Mouse (Mus musculus) spleen, adult 2 months (tissue): ENCODE measurements around the gene G3bp1. TPM values are rescaled to one million over a fixed set of nuclear protein-coding genes. Genes with fewer than 3 reads are reported as not detected.

ENCODE experiments used
- DNase-seq, 2 experiments: peaks; one replicate each; pipeline versions ENCODE4 v3.0.0 to v3.0.0-alpha.2; 2012 to 2021; ENCODE audit warnings: low spot score in 2 of 2, low read depth in 1 of 2
- H3K27ac ChIP-seq: fragments of 200-500 bp; 2 replicates; pipeline ENCODE4 v1.5.1; 2012; ENCODE audit warnings: low read length, inconsistent platforms; ENCODE audit not compliant: insufficient read depth
- H3K27me3 ChIP-seq: fragments of 200-500 bp; 2 replicates; pipeline ENCODE4 v1.6.1; 2012; ENCODE audit warnings: mild to moderate bottlenecking, moderate library complexity, low read length, inconsistent platforms; ENCODE audit not compliant: control insufficient read depth, insufficient read depth
- H3K36me3 ChIP-seq: fragments of 200-500 bp; 2 replicates; pipeline ENCODE4 v1.6.1; 2012; ENCODE audit warnings: mild to moderate bottlenecking, low read length, inconsistent platforms; ENCODE audit not compliant: control insufficient read depth, insufficient read depth
- H3K4me1 ChIP-seq: fragments of 200-500 bp; 2 replicates; pipeline ENCODE4 v1.6.1; 2011; ENCODE audit warnings: inconsistent platforms; ENCODE audit not compliant: control insufficient read depth, insufficient read depth, insufficient read length
- H3K4me3 ChIP-seq: fragments of 200-500 bp; 2 replicates; pipeline ENCODE4 v1.5.1; 2011; ENCODE audit warnings: mild to moderate bottlenecking, inconsistent platforms; ENCODE audit not compliant: insufficient read depth, insufficient read length; ENCODE audit errors: extremely low read depth
- CTCF ChIP-seq: fragments of 200-500 bp; IDR thresholded peaks from 2 replicates; pipeline ENCODE4 v1.5.1; 2011; ENCODE audit warnings: mild to moderate bottlenecking, inconsistent platforms; ENCODE audit not compliant: insufficient read depth, insufficient read length, insufficient replicate concordance; ENCODE audit errors: extremely low read depth
- POLR2A ChIP-seq: fragments of 200-500 bp; IDR thresholded peaks from 2 replicates; pipeline ENCODE4 v1.6.1; 2011; ENCODE audit warnings: low read depth, low read length, inconsistent platforms
- WGBS: fragments of 180-500 bp; shearing (Covaris S2); methylation state at CpG from one replicate; pipeline ENCODE4 v1.1.7; 2018; 5-methylcytosine and 5-hydroxymethylcytosine counted together
- polyA plus RNA-seq: library from polyadenylated mRNA; depleted of rRNA; stranded (reverse); fragments of >200 nt; gene quantifications from 2 replicates; pipeline ENCODE4 v1.2.3, GENCODE M21; 2012; rRNA removed

G3bp1 gene
- polyA plus RNA-seq, 1 experiment, result 25.1 TPM

DNA sequence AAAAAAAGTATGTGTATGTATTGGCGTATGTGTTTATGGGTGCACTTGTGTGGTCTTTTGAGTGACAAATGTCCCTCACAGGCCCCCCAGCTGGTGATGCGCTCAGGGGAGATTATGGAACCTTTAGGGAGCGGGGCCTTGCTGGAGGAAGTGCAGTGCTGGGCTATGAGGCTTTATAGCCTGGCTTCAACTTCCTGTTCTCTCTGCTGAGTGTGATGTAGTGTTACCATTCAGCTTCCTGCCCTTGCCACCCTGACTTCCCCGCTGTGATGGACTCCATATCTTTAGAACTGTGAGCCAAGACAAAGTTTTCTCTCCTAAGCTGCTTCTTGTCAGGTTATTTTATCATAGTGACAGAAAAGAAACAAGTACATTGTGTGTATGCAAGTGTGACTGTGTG, 73.2 kb downstream of the G3bp1 start:
- Histone ChIP-seq H3K27ac (no peak overlapping the region), H3K27me3 (no peaks in the 10 kb centered on the region), H3K36me3 (no peaks in the 10 kb centered on the region), H3K4me3 (no peak overlapping the region), H3K4me1 (no peaks in the 10 kb centered on the region)
- no peak for DNase-seq
- 51% methylated on average over 4 of the region's 4 CpGs for WGBS
- no peak for TF ChIP-seq CTCF
- TF ChIP-seq POLR2A, result no peak

DNA sequence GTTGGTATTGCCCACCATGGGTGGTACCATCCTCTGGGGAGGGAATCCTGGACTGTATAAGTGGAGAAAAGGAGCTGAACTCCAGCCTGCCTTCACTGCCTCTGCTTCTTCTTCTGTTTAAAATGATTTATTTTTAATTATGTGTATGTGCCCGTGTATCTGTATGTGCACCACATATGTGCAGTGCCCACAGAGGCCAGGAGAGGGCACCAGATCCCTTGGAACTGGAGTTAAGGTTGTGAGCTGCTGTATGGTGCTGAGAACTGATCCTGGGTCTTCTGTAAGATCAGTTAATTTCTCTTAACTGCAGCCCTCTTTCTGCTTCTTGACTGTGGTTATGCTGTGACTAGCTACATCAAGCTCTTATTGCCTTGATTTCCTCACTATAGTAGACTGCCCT, 76.2 kb downstream of the G3bp1 start:
- 74% methylated on average over 1 of the region's 1 CpGs for WGBS
- no peaks in the 10 kb centered on the region for H3K27me3 ChIP-seq
- DNase-seq, result no peak
- H3K36me3 ChIP-seq, result no peaks in the 10 kb centered on the region
- H3K4me1 ChIP-seq, result no peaks in the 10 kb centered on the region
- no peak for TF ChIP-seq CTCF
- no peak for TF ChIP-seq POLR2A
- H3K4me3 ChIP-seq, result no peak overlapping the region
- H3K27ac ChIP-seq, result no peak overlapping the region

Other genes with a start within 250 kb of the G3bp1 start
- gene Fat2, start 133.1 kb upstream of the G3bp1 start, polyA plus RNA-seq, result 0.02 TPM in 2 replicates
- gene Sparc, start 46.5 kb upstream of the G3bp1 start, polyA plus RNA-seq, result 427 and 627 TPM in 2 replicates
- gene Atox1, start 8.4 kb upstream of the G3bp1 start, polyA plus RNA-seq, result 237 and 367 TPM in 2 replicates
- not detected in 2 replicates for gene Glra1, start 138.5 kb downstream of the G3bp1 start, polyA plus RNA-seq